Mouse (Mus musculus): ENCODE results near the gene Ddx27. TPM values are rescaled to one million over a fixed set of nuclear protein-coding genes. Genes with fewer than 3 reads are reported as not detected.

The Ddx27 gene
- polyA plus RNA-seq (2021; fragmentation: Nextera tagmentation) = 14.4 and 16.7 TPM in 2 replicates
- long read RNA-seq, experiment 1, transcript Ddx27-201 (21 exons, 2,714 nt) = major isoform, 64 of 127 reads
- long read RNA-seq, experiment 1, partial matches to known transcripts = 45 of 127 reads
- long read RNA-seq, experiment 1, other reads (novel, unspliced or antisense) = 16 of 127 reads
- long read RNA-seq, experiment 2, transcript Ddx27-201 (21 exons, 2,714 nt) = major isoform, 5 of 29 reads
- long read RNA-seq, experiment 2, partial matches to known transcripts = 22 of 29 reads
- long read RNA-seq, experiment 2, other reads (novel, unspliced or antisense) = 2 of 29 reads

GRCm38 (mm10) chr2:167014702-167015381 is at the start of gene Ddx27:
Gene Ddx27, plus strand, starts transcription at chr2:167015193.

GRCm38 (mm10) chr2:166995796-166996532 is 19.0 kb upstream of the Ddx27 start, which contains the start of gene Stau1:
Gene Stau1, minus strand, starts transcription at chr2:166996299.

GRCm38 (mm10) chr2:167062965-167063880 is 48.2 kb downstream of the Ddx27 start, which contains the start of gene Znfx1:
Gene Znfx1, minus strand, starts transcription at chr2:167063015.

Other genes with a start within 250 kb of the Ddx27 start
- gene Trp53rkb, start 222.7 kb upstream of the Ddx27 start, polyA plus RNA-seq (2021; fragmentation: Nextera tagmentation) = 3.6 and 3.9 TPM in 2 replicates
- gene Arfgef2, start 209.6 kb upstream of the Ddx27 start, polyA plus RNA-seq (2021; fragmentation: Nextera tagmentation) = 4.1 and 9.4 TPM in 2 replicates
- 22.1 and 24.9 TPM in 2 replicates for gene Cse1l, start 109.2 kb upstream of the Ddx27 start, polyA plus RNA-seq (2021; fragmentation: Nextera tagmentation)
- 30.8 and 35.9 TPM in 2 replicates for gene Stau1, start 18.9 kb upstream of the Ddx27 start, polyA plus RNA-seq (2021; fragmentation: Nextera tagmentation)
- gene Znfx1, start 47.8 kb downstream of the Ddx27 start, polyA plus RNA-seq (2021; fragmentation: Nextera tagmentation) = 11.8 and 12.5 TPM in 2 replicates
- 13.9 and 14.5 TPM in 2 replicates for gene Kcnb1, start 175.0 kb downstream of the Ddx27 start, polyA plus RNA-seq (2021; fragmentation: Nextera tagmentation)
- 1.8 and 2.0 TPM in 2 replicates for gene Ptgis, start 225.4 kb downstream of the Ddx27 start, polyA plus RNA-seq (2021; fragmentation: Nextera tagmentation)

Data from left cerebral cortex, adult 6 months (tissue).